Mouse (Mus musculus): ENCODE data around the gene Ly6g6e. TPM values are rescaled to one million over a fixed set of nuclear protein-coding genes. Genes with fewer than 3 reads are reported as not detected.

Gene Ly6g6e
- polyA plus RNA-seq, 1 experiment, result not detected

DNA sequence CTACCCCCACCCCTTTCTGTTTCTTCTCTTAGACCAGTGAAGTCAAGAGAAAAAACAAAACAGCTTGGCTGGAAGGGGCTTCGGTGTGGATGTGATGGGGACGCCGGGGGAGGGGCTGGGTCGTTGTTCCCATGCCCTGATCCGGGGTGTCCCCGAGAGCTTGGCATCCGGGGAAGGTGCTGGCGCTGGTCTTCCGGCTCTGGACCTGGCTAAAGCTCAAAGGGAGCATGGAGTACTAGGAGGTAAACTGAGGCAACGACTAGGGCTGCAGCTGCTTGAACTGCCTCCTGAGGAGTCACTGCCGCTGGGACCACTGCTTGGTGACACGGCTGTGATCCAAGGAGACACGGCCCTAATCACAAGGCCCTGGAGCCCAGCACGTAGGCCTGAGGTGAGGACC is 16.6 kb upstream of the Ly6g6e start:
- no peak overlapping the region for H3K27ac ChIP-seq (replicated peaks; ENCODE audit: low read depth, low read length)

DNA sequence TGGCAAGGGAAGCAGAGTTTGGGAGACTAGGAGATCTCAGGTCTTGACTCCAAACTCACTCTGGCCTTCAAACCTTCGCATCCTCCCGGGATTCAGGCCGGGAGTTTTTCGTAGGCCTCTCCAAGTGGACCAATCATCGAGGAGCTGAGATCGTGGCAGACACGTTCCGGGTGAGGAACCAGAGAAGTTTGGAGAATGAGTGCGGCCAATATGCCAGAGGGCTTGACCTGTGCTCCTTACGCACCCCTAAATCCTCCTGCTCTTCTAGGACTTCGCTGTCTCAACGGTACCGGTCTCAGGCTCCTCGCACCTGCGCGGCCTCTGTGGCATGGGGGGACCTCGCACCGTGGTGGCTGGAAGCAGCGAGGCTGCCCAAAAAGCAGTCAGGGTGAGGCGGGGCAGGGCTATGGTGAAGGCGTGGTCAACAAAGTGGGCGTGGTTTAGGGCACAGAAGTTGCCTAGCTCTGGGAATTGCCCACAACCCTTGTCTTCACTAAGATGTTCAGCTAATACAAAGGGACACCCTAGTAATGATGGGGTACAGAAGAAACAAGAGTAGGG is 15.9 kb upstream of the Ly6g6e start:
- H3K4me1 ChIP-seq (ENCODE audit: control insufficient read depth, insufficient read depth, insufficient read length, low read length), result no peaks in the 10 kb centered on the region; the same call in 1 of the 2 replicates
- no peak overlapping the region for H3K27ac ChIP-seq (replicated peaks; ENCODE audit: low read depth, low read length)
- peak overlapping the region; percentile 89; the same call in 1 of the 2 replicates for H3K4me3 ChIP-seq (ENCODE audit: insufficient read depth, low read depth, low read length)

More for the DNA sequence above, 16.6 kb upstream of the Ly6g6e start:
- Histone ChIP-seq H3K4me3 (ENCODE audit: insufficient read depth, low read depth, low read length) (peak overlapping the region; percentile 89), H3K4me1 (ENCODE audit: control insufficient read depth, insufficient read depth, insufficient read length, low read length) (no peaks in the 10 kb centered on the region; the same call in 1 of the 2 replicates)

DNA sequence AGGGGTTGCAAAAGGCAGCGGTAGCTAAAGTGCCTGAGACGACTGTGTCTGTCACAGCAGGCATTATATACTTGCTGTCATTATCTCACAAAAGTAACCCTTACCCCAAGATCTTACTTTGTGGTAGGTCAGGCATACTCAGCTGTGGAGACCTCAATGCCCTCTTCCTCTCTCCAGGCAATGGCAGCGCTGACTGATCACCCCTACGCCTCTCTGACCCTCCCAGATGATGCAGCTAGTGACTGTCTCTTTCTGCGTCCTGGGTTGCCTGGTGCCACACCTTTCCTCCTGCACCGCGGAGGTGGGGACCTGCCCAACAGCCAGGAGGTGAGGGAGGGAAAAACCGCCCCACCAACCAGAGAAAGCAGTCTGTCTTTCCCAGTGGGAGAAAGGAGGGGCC is 15.4 kb upstream of the Ly6g6e start:
- no peak overlapping the region for H3K4me3 ChIP-seq (ENCODE audit: insufficient read depth, low read depth, low read length)
- no peaks in the 10 kb centered on the region; the same call in 1 of the 2 replicates for H3K4me1 ChIP-seq (ENCODE audit: control insufficient read depth, insufficient read depth, insufficient read length, low read length)
- H3K27ac ChIP-seq (replicated peaks; ENCODE audit: low read depth, low read length), result no peak overlapping the region

DNA sequence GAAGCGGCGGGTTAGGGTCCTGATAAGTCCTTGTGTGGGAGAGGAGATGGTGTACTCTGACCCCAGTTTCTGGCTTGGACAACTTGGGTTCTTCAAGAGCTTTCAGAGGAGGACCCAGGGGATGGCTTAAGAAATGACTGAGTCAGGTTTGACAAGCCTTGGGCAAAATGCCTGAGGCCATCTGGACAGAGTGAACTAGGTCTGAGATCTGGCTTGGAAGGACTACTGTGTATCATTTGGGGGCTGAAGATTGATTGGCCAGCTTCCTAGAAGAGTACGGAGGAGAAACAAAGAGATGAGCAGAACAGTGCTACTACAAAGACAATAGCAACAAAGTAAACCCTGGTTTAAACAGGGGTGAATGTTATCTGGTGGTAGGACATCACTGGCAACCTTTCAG is 13.2 kb upstream of the Ly6g6e start:
- Histone ChIP-seq H3K4me3 (ENCODE audit: insufficient read depth, low read depth, low read length) (no peak overlapping the region), H3K4me1 (ENCODE audit: control insufficient read depth, insufficient read depth, insufficient read length, low read length) (no peaks in the 10 kb centered on the region; the same call in 1 of the 2 replicates), H3K27ac (replicated peaks; ENCODE audit: low read depth, low read length) (no peak overlapping the region)

DNA sequence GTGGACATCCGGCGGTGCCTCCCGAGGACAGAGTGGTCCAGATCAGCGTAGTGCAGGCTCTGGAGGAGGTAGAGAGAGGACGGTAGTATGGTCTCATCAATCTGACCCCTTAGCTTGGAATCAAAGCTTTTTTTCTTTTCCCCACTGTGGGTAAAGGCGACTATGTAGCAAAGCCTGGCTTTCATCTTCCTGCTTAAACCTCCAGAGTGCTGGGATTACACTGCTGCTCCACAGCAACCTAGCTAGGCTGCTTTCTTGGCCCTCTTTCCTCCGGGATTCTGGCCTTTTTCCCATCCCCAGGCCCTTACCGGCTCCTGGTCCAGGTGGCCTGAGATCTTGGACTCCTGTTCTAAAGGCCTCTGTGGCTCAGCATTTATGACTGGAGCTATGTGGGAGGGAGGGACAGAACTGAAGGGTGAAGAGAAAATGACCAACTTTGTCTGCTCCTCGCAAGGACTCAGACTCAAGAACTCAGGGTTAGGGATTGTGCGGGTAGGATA is 12.3 kb upstream of the Ly6g6e start:
- H3K27ac ChIP-seq (replicated peaks; ENCODE audit: low read depth, low read length), result no peak overlapping the region
- no peaks in the 10 kb centered on the region for H3K4me1 ChIP-seq (ENCODE audit: control insufficient read depth, insufficient read depth, insufficient read length, low read length)
- 0 out of 2 replicates have a peak overlapping the region, but pooled peaks have one; percentile 42 for H3K4me3 ChIP-seq (ENCODE audit: insufficient read depth, low read depth, low read length)

DNA sequence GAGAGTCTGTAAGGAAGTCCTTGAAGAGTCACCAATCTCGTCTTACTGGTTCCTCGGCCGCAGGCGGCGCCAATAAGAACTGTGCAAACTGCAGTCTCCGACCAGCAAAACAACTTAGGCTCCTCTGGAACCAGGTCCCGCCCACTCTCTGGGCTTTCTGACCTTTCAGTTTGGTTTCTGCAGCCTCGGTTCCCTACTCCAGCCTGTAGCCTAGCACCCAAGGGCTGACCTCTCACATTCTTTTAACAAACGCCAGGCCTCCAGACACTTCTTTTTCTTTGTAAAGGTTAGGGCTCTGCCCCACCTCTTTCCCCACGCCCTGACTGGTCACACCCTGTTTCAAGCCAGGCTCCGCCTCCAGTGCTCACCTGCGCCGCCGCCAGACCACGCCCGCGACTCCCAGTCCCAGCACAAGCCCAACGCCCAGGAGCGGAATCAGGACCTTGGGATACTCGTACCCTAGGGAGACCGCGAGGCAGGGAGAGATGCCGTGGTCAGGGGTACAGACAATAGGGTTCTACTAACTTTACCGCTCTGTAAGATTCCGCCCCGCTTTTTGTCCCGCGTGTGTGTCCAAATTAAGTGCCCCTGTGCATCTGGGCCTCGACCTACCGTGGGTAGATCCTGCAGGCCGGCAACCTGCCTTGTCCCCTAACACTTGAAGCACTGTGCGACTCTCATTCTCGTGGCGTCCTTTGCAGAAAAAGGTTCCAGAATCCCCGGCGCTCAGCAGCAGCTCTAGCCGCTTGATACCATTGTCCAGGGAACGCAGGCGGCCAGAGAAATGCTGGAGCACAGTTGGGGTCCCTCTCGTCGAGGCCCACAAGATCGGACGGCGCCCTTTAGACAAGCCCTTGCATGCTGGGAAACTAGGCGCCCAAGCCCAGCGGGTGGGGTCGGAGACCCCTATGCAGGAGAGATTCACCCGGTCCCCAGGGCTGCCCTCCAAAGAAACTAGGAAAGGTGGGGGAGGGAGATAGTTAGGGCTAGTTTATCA is 11.5 kb upstream of the Ly6g6e start, which contains the start of gene Ly6g6c:
Ly6g6c (plus strand) TSS at position 438 of the 997 bp plus-strand sequence.
- no peak within 1 kb of the TSS for H3K27ac ChIP-seq (replicated peaks; ENCODE audit: low read depth, low read length)

DNA sequence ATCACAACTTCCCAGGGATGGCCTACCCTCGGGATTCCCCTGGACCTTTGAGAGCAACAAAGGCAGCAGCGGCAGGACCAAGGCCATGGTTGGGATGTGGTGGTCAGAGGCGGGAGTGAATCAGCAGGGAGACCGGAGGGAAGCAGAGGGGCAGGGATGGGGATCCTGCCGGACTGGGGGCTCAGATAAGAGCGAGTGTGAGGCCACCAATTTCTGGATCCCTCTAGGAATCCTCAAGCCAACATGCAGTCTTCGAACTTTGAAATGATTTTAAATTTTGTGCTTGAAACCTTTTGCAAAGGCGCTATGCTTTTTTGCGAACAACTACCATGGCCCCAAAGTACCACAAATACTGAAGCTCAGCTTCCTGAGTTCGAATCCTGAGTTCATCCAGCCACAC is 10.6 kb upstream of the Ly6g6e start, which contains the start of gene Mpig6b:
Mpig6b (minus strand) TSS at position 101 of the 400 bp plus-strand sequence.
- Histone ChIP-seq H3K27ac (replicated peaks; ENCODE audit: low read depth, low read length) (no peak within 1 kb of the TSS), H3K4me3 (ENCODE audit: insufficient read depth, low read depth, low read length) (peak within 1 kb of the TSS; percentile 42), H3K4me1 (ENCODE audit: control insufficient read depth, insufficient read depth, insufficient read length, low read length) (no peaks in the 10 kb centered on the region)

More for the DNA sequence above, 11.5 kb upstream of the Ly6g6e start, which contains the start of gene Ly6g6c:
- Histone ChIP-seq H3K4me3 (ENCODE audit: insufficient read depth, low read depth, low read length) (peak within 1 kb of the TSS; percentile 42), H3K4me1 (ENCODE audit: control insufficient read depth, insufficient read depth, insufficient read length, low read length) (no peaks in the 10 kb centered on the region)

DNA sequence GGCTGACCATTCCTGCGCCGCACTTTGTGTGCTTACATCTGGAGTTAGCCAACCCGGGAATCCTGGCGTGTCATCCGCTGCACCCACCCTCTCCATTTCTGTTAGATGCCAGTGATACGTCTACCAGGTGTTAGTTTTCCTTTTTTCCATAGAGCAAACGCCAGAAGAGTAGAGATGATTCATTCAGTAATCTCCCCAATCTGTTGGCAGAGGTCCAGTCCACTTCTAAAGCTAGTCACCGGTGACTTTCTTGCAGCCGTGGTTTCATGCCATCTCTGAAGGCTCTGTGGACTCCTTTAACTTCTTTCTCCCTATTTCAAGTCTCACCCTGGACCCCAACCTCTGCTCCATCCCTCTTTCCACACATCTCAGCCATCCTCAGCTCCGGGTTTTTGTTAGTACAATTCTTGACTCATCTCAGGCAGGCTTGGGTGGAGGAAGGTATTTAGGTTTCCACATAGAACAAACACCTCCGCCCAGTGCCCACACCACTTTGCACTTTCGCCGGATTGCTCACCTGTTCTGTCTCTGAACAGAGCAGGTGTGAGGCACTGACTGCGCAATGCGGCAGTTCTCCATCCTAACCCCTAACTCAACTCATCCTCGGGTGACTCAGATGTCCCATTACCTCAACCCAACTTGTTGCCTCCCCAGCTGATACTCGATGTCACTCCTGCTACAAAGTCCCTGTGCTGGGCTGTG is 8.3 kb upstream of the Ly6g6e start:
- H3K4me1 ChIP-seq (ENCODE audit: control insufficient read depth, insufficient read depth, insufficient read length, low read length), result no peaks in the 10 kb centered on the region
- H3K4me3 ChIP-seq (ENCODE audit: insufficient read depth, low read depth, low read length), result no peak overlapping the region
- no peak overlapping the region for H3K27ac ChIP-seq (replicated peaks; ENCODE audit: low read depth, low read length)

DNA sequence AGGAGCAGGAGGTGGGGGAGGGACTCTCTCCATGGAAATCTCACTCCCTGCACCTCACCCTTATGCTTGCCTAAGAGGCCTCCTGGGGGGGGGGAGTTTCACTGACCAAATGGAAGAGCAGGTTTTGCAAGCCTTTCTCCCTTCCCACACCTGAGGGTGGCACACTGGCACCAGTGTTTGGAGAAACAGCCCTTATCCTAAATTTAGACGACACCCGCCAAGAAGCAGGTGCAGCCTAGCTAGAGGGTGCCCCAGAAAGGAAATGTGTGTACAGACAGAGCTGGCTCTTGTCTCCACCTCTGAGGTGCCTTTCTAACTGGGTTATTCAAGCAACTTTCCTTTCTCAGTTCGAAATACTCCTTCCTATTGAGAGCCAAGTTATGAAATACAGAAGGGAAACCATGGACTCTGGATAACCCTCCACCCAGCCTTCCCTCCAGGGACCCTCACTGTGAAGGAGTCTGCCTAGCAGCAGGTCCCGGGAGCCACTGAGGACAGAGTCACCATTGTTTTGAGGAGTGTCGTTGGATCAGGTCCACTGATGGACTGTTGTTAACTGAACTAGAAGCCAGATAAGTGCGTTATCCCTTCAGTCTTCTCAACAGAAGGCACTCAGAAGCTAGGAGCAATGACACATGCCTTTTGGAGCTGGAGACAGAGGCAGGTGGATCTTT is 6.0 kb upstream of the Ly6g6e start:
- Histone ChIP-seq H3K4me3 (ENCODE audit: insufficient read depth, low read depth, low read length) (no peak overlapping the region), H3K27ac (replicated peaks; ENCODE audit: low read depth, low read length) (no peak overlapping the region)

DNA sequence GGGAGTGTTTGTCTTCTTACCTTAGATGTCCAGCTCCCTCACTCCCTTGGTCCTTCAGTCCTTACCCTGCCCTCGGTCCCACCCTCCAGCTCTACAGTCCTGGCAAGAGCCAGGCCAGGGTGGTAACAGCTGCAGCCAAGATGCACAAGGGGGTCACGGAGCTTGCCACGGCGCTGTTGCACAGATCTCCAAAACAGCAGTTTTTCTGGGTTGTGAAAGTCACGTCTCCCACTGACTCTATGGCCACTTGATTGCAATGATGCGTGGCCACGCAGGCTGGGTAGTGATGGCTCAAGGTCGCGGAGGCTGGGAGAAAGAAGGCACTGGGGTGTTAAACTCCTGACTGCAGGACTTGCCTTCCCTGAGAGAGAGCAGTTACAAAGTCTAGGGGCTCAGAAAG is 5.2 kb upstream of the Ly6g6e start:
- Histone ChIP-seq H3K4me1 (ENCODE audit: control insufficient read depth, insufficient read depth, insufficient read length, low read length) (no peaks in the 10 kb centered on the region), H3K27ac (replicated peaks; ENCODE audit: low read depth, low read length) (no peak overlapping the region)

More for the DNA sequence above, 6.0 kb upstream of the Ly6g6e start:
- no peaks in the 10 kb centered on the region for H3K4me1 ChIP-seq (ENCODE audit: control insufficient read depth, insufficient read depth, insufficient read length, low read length)

DNA sequence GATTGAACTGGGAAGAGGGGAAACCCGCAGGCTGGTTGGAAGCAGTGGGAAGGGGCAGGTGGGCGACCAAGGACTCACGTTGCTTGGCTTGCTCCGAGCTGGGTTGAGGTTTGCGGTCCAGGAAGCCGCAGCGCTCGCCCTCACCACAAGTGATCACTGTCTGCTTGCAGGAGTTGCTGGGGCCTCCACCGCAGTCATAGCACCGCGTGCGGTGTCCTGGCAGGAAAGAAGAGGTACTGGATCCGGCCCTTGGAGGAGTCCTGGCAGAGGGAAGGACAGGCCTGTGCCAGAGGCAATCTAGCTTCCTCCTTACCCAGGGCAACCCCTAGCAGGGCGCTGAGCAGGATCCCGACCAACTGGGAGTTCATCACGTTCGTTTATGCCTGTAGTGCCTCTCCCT is 2.6 kb upstream of the Ly6g6e start:
- no peaks in the 10 kb centered on the region for H3K4me1 ChIP-seq (ENCODE audit: control insufficient read depth, insufficient read depth, insufficient read length, low read length)
- no peak overlapping the region for H3K27ac ChIP-seq (replicated peaks; ENCODE audit: low read depth, low read length)
- H3K4me3 ChIP-seq (ENCODE audit: insufficient read depth, low read depth, low read length), result no peak overlapping the region

More for the DNA sequence above, 5.2 kb upstream of the Ly6g6e start:
- no peak overlapping the region for H3K4me3 ChIP-seq (ENCODE audit: insufficient read depth, low read depth, low read length)

DNA sequence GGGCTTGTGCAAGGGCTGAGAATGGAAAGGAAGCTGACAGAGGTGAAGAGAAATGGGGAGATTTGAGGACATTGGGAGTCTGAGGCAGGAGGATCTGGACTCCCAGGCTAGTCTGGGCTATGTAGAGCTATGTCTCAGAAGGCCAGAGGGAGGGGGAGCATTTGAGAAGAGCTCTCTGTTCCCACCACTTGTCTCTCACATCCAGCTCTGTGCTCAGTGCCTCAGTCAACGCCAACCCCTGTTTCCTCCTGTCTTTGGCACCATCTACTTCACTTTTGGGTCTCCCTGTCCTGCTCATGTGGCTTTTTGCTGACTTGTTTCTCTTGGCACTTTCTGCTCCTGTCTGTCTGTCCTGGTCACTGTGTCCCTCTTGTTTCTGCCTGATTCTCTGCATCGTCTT is 583 bp downstream of the Ly6g6e start:
- no peaks in the 10 kb centered on the region for H3K4me1 ChIP-seq (ENCODE audit: control insufficient read depth, insufficient read depth, insufficient read length, low read length)
- H3K4me3 ChIP-seq (ENCODE audit: insufficient read depth, low read depth, low read length), result peak overlapping the region; percentile 63
- peak overlapping the region; percentile 40 for H3K27ac ChIP-seq (replicated peaks; ENCODE audit: low read depth, low read length)

DNA sequence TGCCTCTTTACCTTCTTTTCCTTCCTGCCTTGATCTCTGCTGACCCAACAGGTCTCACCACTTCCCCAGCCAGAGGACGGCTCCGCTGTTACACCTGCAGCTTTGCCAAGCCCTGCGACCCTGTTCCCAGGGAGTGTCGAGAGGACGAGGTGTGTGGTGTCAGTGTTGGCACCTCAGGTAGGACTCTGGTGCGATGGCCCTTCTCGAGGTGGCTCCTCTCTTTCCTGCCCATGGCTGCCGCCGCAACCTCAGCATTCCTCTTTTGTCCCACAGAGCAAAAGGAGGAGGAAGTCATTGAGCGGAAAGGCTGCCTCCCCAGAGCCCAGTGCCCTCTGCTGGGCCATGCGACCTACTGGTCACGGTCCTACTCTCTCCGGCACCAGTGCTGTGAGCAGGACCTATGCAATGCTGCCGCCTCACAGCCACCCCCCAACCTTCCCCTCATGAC is 1.1 kb downstream of the Ly6g6e start, which contains the start of gene Ly6g6d:
Ly6g6d (minus strand) TSS at position 280 of the 448 bp plus-strand sequence.
- H3K4me3 ChIP-seq (ENCODE audit: insufficient read depth, low read depth, low read length), result peak within 1 kb of the TSS; percentile 63
- no peaks in the 10 kb centered on the region for H3K4me1 ChIP-seq (ENCODE audit: control insufficient read depth, insufficient read depth, insufficient read length, low read length)
- H3K27ac ChIP-seq (replicated peaks; ENCODE audit: low read depth, low read length), result peak within 1 kb of the TSS; percentile 40

DNA sequence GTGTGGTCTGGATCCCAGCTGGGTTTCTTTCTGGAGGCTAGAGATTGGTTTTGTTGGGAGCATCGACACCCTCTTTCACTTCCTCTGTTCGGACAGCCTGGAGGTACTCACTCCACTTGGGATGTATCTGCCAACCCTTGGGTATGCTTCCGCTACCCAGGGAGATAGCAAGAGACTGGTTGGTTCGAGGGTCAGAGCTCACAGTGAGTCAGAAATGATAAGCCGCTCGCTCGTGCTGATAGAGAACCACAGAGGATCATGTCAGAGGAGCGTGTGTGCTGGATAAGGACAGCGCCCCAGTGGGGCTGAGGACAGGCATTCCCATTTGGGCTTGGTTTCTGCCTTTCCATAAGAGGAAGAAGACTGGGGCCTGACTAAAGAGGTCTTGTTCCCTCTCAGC is 3.1 kb downstream of the Ly6g6e start:
- Histone ChIP-seq H3K27ac (replicated peaks; ENCODE audit: low read depth, low read length) (no peak overlapping the region), H3K4me1 (ENCODE audit: control insufficient read depth, insufficient read depth, insufficient read length, low read length) (no peaks in the 10 kb centered on the region), H3K4me3 (ENCODE audit: insufficient read depth, low read depth, low read length) (no peak overlapping the region)

Data from brown adipose tissue, adult 24 weeks (tissue).